Mouse (Mus musculus): ENCODE measurements around the gene Il17d. TPM values are rescaled to one million over a fixed set of nuclear protein-coding genes. Genes with fewer than 3 reads are reported as not detected.
A peak's percentile ranks its signal among the peaks of the same experiment; 100 is the strongest.

Gene Il17d
- 7.3 and 7.4 TPM in 2 replicates for polyA plus RNA-seq (2015; fragmentation: Nextera tagmentation; extraction: Ambion mirVana)

DNA sequence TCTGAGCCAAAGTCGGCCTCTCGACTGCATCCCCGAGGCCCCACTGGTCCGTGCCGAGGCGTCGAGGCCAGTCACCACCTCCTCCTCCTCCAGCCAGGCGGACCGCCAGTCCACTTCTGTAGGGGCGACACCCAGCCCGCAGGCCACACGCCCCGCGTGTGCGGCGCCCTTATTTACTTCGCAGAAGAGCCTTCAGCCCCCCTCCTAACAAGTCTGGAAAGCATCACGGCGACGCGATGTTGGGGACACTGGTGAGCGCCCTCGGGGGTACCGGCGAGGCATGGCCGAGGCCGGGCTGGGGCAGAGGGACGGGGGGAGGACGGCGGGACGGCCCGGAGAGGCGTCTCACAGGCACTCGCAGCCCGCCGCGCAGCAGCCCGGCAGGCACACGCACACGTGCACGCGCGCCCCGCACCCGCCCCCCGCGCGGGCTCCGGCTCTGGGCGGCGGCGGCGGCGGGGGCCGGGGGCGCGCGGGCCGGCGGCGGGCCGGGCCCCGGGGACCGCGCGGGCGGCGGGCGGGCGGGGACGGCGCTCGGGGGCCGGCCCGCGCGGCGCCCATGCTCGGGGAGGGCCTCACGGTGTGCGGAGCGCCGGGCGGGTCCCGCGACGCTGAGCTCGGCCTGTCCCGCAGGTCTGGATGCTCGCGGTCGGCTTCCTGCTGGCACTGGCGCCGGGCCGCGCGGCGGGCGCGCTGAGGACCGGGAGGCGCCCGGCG lies at the start of gene Il17d:
Il17d (plus strand) TSS at position 107 of the 717 bp plus-strand sequence.
- H3K27me3 ChIP-seq (replicated peaks): no peaks in the 10 kb centered on the region
- no peaks in the 10 kb centered on the region for H3K9me3 ChIP-seq
- H3K4me1 ChIP-seq (replicated peaks): peaks cover 7% of the 10 kb centered on the region
- peak within 1 kb of the TSS; percentile 78 for H3K9ac ChIP-seq
- no peaks in the 10 kb centered on the region for H3K36me3 ChIP-seq
- WGBS: under 1% methylated on average over 78 of the region's 104 CpGs
- peak; percentile 57 for ATAC-seq
- H3K4me3 ChIP-seq (replicated peaks): peak within 1 kb of the TSS; percentile 77
- peak within 1 kb of the TSS; percentile 87 for H3K27ac ChIP-seq
- H3K4me2 ChIP-seq (replicated peaks): peak within 1 kb of the TSS; percentile 86

DNA sequence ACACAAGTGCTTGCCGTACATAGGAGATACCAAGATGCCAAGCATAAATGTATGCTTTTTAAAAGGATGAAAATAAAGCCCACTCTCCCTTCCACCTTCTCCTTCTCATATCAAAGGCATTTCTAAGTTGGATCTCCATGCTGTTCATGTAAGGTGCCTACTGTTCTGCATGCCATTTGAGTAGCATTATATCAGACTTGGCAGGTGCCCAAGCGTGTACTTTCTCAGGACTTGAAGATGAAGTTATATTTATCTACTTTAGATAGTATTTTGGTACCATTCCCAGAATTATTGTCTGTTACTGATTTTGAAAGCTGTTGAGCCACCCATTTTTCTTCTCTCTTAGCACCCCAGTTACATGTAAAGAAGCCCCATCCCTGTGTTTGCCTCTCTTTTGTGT lies 49.5 kb upstream of the Il17d start:
- Histone ChIP-seq H3K36me3 (no peaks in the 10 kb centered on the region), H3K4me1 (replicated peaks) (no peaks in the 10 kb centered on the region), H3K4me2 (replicated peaks) (no peak overlapping the region), H3K9ac (no peak overlapping the region), H3K9me3 (no peaks in the 10 kb centered on the region), H3K27me3 (replicated peaks) (no peaks in the 10 kb centered on the region), H3K27ac (no peak overlapping the region), H3K4me3 (replicated peaks) (no peak overlapping the region)
- 83% methylated on average over 2 of the region's 2 CpGs for WGBS
- no peak for ATAC-seq

DNA sequence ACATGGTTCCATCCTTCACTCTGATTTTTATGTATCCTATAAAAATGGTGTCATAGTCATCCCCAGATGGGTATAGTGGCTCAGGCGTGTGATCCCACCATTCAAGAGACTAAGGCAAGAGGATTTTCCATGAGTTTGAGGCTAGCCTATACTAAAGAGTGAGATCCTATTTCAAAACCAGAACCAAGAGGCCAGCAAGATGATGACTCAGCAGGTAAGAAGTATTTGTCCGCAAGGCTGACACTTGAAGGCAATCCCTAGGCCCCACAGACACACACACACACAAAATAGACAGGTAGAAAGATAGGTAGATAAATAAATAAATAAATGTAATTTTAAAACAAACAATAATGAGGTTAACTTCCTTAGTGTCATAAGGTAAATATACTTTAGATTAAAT lies 42.3 kb upstream of the Il17d start:
- H3K9ac ChIP-seq: no peak overlapping the region
- H3K4me3 ChIP-seq (replicated peaks): no peak overlapping the region
- no peaks in the 10 kb centered on the region for H3K9me3 ChIP-seq
- no peaks in the 10 kb centered on the region for H3K36me3 ChIP-seq
- H3K4me2 ChIP-seq (replicated peaks): no peak overlapping the region
- no peaks in the 10 kb centered on the region for H3K27me3 ChIP-seq (replicated peaks)
- WGBS: 89% methylated on average over 2 of the region's 2 CpGs
- no peaks in the 10 kb centered on the region for H3K4me1 ChIP-seq (replicated peaks)
- ATAC-seq: no peak
- no peak overlapping the region for H3K27ac ChIP-seq

DNA sequence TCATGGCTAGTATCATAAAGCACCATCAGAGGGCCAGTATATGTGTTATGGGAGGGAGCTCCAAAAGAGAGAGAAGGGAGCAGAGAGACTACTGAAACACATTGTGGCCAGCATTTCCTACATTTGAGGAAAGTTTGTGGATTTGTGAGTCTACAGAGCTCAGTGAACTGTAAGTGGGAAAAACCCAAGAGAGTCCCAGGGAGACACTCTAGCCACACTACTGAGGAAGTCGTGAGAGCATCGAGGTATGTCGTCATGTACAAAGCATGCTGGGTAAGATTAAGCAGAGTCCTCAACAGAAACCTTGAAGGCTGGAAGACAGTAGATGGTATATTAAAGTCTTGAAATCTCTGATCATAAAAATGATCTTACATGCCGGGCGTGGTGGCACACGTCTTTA lies 40.4 kb upstream of the Il17d start:
- Histone ChIP-seq H3K4me3 (replicated peaks) (no peak overlapping the region), H3K27me3 (replicated peaks) (no peaks in the 10 kb centered on the region), H3K4me2 (replicated peaks) (no peak overlapping the region), H3K4me1 (replicated peaks) (no peaks in the 10 kb centered on the region), H3K27ac (no peak overlapping the region), H3K9ac (no peak overlapping the region), H3K9me3 (no peaks in the 10 kb centered on the region), H3K36me3 (no peaks in the 10 kb centered on the region)
- ATAC-seq: no peak
- WGBS: 94% methylated on average over 6 of the region's 6 CpGs

DNA sequence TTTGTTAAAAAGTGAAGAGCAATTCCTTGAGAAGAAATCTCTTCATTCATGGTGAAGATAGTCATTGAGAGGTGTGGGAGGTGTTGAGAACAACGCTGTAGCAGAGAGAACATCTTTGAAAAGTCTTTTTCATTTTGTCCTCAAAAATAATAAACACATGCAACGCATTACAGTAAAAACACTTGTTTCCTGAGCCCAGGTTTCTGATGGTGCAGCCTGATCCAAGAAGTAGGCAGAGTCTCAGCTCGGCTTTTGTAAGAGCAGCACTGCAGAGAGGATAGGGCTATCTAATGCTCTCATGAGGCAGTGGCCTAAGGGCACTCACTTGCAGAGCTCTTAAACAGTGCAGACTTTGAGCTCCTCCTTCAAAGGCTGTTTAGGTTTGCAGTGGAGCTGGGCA lies 34.9 kb upstream of the Il17d start:
- no peaks in the 10 kb centered on the region for H3K36me3 ChIP-seq
- no peak for ATAC-seq
- H3K27ac ChIP-seq: no peak overlapping the region
- no peaks in the 10 kb centered on the region for H3K27me3 ChIP-seq (replicated peaks)
- H3K9ac ChIP-seq: no peak overlapping the region
- H3K4me2 ChIP-seq (replicated peaks): no peak overlapping the region
- no peaks in the 10 kb centered on the region for H3K9me3 ChIP-seq
- no peaks in the 10 kb centered on the region for H3K4me1 ChIP-seq (replicated peaks)
- 79% methylated on average over 3 of the region's 3 CpGs for whole genome bisulfite sequencing
- H3K4me3 ChIP-seq (replicated peaks): no peak overlapping the region

DNA sequence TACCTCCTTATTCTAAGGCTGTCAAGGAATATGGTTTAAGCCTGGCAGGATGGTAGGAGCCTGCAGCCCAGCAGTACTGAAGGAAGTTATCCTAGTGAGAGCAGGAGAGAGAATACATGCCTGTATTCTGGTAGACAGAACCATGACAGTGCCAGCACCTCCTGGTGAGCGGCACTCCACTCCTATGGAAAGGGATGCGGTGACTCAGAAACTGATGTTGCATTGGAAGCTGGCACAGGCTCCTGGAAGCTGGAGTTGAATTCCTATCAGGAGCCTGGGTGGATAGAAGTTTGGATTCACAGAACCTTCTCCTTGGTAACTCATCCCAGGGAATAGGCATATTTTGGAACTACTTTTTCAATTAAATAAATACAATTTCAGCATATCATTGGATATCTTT lies 30.7 kb upstream of the Il17d start:
- no peaks in the 10 kb centered on the region for H3K36me3 ChIP-seq
- H3K27ac ChIP-seq: no peak overlapping the region
- WGBS: 93% methylated on average over 2 of the region's 2 CpGs
- no peak overlapping the region for H3K4me3 ChIP-seq (replicated peaks)
- ATAC-seq: no peak
- no peaks in the 10 kb centered on the region for H3K9me3 ChIP-seq
- no peaks in the 10 kb centered on the region for H3K27me3 ChIP-seq (replicated peaks)
- H3K4me1 ChIP-seq (replicated peaks): no peaks in the 10 kb centered on the region
- H3K9ac ChIP-seq: no peak overlapping the region
- H3K4me2 ChIP-seq (replicated peaks): no peak overlapping the region

DNA sequence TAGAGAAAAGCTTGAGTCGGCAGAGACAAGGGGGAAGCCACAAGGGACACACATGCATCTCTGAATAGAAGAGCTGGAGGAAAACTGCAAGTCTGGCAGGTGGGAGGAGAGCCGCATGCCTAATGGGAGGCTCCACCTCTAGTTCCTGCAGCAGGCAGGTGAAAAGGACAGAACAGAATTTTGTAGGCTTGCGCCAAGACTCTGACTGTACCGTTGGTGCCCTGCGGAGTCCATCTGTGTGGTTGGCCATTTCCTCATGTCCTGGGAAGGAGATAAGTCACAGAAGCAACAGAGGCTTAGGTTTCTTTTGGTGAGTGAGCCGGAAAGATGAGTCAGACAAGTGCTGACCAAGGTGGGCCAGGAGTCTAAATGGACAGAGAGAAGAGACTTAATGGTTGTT lies 20.8 kb upstream of the Il17d start:
- Histone ChIP-seq H3K4me3 (replicated peaks) (no peak overlapping the region), H3K4me2 (replicated peaks) (no peak overlapping the region), H3K27ac (no peak overlapping the region), H3K27me3 (replicated peaks) (no peaks in the 10 kb centered on the region), H3K4me1 (replicated peaks) (no peaks in the 10 kb centered on the region), H3K36me3 (no peaks in the 10 kb centered on the region), H3K9me3 (no peaks in the 10 kb centered on the region), H3K9ac (no peak overlapping the region)
- WGBS: 88% methylated on average over 6 of the region's 6 CpGs
- no peak for ATAC-seq

DNA sequence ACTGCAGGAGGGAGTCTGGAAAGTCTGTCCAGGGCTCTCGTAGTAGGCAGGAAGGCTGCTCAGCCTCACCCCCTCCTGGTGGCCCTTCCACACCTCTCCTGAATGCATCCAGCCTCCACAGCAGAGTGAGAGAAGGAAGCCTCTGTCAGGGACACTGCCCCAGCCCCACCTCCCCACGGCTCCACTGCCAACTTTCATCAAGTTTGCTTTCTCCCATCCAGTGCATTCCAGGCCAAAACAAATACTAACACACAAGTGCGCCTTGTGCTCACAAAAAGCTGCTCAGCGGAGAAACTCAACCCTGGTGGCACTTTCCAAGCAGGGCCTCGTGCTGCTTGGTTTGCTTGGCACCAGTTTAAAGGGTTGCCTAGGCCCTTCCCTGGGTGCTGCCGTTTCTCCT lies 15.0 kb upstream of the Il17d start:
- Histone ChIP-seq H3K27ac (no peak overlapping the region), H3K4me1 (replicated peaks) (no peaks in the 10 kb centered on the region), H3K9me3 (no peaks in the 10 kb centered on the region), H3K4me2 (replicated peaks) (no peak overlapping the region), H3K9ac (no peak overlapping the region), H3K36me3 (no peaks in the 10 kb centered on the region), H3K4me3 (replicated peaks) (no peak overlapping the region), H3K27me3 (replicated peaks) (no peaks in the 10 kb centered on the region)
- WGBS: 57% methylated on average over 6 of the region's 6 CpGs
- ATAC-seq: peak; percentile 23; the same call in 1 of the 2 replicates

DNA sequence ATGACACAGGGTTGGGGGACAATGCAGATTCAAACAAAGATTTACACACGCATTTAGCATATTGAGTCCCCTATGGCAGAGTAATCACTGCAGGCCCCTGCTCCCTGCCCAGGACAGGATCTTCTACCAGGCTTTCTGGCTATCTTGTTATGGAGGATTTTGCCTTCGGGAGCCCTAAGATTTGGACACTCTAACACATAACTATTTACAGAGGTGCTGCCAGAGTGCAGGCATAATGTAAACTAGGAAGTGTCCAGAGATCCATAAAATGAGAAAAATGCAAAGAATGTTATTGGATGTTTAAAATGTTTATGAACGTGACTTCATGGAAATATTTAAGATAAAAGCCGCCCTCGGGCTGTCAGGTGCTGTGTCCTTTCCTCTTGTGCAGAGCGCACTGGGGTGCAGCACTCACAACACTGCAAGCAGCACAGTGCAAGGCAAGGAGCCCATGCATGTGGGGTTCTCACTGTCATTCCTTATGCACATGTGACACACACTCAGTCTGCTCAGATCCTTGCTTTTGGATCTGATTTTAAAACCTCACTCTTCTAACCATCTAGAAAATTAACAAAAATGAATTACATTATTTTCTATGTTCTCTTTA lies 9.3 kb upstream of the Il17d start:
- H3K27ac ChIP-seq: no peak overlapping the region
- no peak for ATAC-seq
- WGBS: 34% methylated on average over 6 of the region's 6 CpGs

DNA sequence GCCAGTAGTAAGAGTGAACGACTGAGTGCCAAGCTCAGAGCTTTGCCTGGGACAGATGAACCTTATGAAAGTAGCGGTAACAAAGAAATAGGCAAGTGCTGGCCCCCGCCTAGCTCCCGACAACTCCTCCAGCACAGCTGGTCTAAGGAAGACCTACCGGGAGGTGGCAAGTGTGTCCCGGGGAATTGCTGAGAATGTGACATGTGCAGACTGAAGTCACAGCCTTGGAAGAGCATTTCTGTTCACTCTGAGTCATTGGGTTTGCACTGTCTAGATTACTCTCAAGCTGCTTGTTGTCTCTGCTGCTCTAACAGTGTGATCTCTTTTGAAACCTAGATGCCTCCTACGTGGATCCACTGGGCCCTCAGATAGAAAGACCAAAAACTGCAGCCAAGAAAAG lies 7.6 kb upstream of the Il17d start:
- no peak overlapping the region for H3K4me2 ChIP-seq (replicated peaks)
- no peaks in the 10 kb centered on the region for H3K4me1 ChIP-seq (replicated peaks)
- 89% methylated on average over 7 of the region's 7 CpGs for WGBS
- no peaks in the 10 kb centered on the region for H3K9me3 ChIP-seq
- no peak overlapping the region for H3K9ac ChIP-seq
- no peaks in the 10 kb centered on the region for H3K36me3 ChIP-seq
- no peak for ATAC-seq
- H3K27ac ChIP-seq: no peak overlapping the region
- H3K4me3 ChIP-seq (replicated peaks): no peak overlapping the region
- no peaks in the 10 kb centered on the region for H3K27me3 ChIP-seq (replicated peaks)

More for the DNA sequence above, 9.3 kb upstream of the Il17d start:
- H3K9me3 ChIP-seq: no peaks in the 10 kb centered on the region
- H3K9ac ChIP-seq: no peak overlapping the region
- H3K4me1 ChIP-seq (replicated peaks): no peaks in the 10 kb centered on the region
- no peaks in the 10 kb centered on the region for H3K36me3 ChIP-seq
- H3K4me3 ChIP-seq (replicated peaks): no peak overlapping the region
- no peak overlapping the region for H3K4me2 ChIP-seq (replicated peaks)
- H3K27me3 ChIP-seq (replicated peaks): no peaks in the 10 kb centered on the region

DNA sequence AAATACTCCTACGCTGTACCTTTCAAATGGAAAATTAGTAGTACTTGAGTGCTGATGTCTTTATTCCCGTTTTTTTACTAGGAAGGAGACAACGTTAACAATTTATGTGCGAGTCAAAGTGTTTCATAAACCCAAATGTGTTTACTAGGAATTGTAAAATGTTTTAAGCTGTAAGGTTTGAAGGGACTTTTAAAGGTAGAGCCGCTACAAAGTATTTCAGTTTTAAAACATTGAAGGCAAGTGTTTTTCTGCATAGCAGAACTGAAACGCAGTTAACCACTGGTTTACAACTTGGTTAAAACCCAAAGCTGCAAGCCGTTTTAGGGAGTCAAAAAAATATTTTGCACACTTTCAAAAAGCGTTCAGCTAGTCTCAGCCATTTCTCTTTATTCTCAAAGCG lies 815 bp upstream of the Il17d start:
- H3K9me3 ChIP-seq: no peaks in the 10 kb centered on the region
- H3K9ac ChIP-seq: no peak overlapping the region
- H3K36me3 ChIP-seq: no peaks in the 10 kb centered on the region
- no peaks in the 10 kb centered on the region for H3K27me3 ChIP-seq (replicated peaks)
- H3K4me2 ChIP-seq (replicated peaks): peak overlapping the region; percentile 86
- no peak for ATAC-seq
- WGBS: 82% methylated on average over 9 of the region's 9 CpGs
- no peak overlapping the region for H3K4me3 ChIP-seq (replicated peaks)
- H3K27ac ChIP-seq: no peak overlapping the region
- H3K4me1 ChIP-seq (replicated peaks): peaks cover 7% of the 10 kb centered on the region

DNA sequence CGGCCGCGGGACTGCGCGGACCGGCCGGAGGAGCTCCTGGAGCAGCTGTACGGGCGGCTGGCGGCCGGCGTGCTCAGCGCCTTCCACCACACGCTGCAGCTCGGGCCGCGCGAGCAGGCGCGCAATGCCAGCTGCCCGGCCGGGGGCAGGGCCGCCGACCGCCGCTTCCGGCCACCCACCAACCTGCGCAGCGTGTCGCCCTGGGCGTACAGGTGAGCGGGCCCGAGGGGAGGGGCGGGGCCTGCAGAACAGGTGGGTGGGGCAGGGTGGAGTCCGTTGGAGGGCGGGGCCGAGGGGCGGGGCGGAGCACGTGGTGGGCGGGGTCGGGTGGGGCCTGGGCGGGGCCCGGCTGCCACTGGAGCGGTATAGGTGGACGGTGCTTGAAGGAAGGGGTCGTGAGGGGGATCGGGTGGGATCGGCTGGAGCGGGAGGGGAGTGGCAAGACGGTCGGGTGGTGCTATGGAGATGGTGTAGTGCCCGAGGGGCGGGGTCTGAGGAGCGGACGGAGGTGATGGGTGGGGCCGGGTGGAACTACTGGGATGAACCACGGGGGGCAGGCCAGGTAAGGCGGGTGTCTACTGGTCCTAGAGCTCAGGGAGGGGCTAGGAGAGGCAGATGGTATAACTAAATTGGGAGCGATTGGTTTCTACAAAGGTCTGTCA lies 942 bp downstream of the Il17d start:
- Histone ChIP-seq H3K27me3 (replicated peaks) (no peaks in the 10 kb centered on the region), H3K4me3 (replicated peaks) (peak overlapping the region; percentile 77), H3K4me2 (replicated peaks) (peak overlapping the region; percentile 86), H3K4me1 (replicated peaks) (peaks cover 7% of the 10 kb centered on the region), H3K9ac (peak overlapping the region; percentile 78), H3K27ac (peak overlapping the region; percentile 87), H3K9me3 (no peaks in the 10 kb centered on the region), H3K36me3 (no peaks in the 10 kb centered on the region)
- 1% methylated on average over 57 of the region's 60 CpGs for WGBS
- peak; percentile 91 for ATAC-seq

Measured in intestine, embryonic 15.5 days (tissue).